Mouse (Mus musculus): ENCODE measurements at regions not wholly inside any gene's neighbourhood (a gene's known extent, or its start where the extent isn't known, plus 50 kb on each side); places are given as distances from the start of the nearest gene placed in this dataset.

GRCm38 (mm10) chr17:48816588-48817324, 115.4 kb upstream of the Lrfn2 start:
- no peak for TF ChIP-seq CTCF (IDR thresholded peaks at IDR 0.05; ENCODE audit: borderline replicate concordance, control insufficient read depth, extremely low read depth, insufficient read depth, low read length, poor library complexity)
- no peak for TF ChIP-seq POLR2A (IDR thresholded peaks at IDR 0.05; ENCODE audit: control insufficient read depth, extremely low read depth, insufficient read depth, low read length, poor library complexity)
